Mouse (Mus musculus): Measurements from ENCODE around the gene Gm14862. TPM values are rescaled to one million over a fixed set of nuclear protein-coding genes. Genes with fewer than 3 reads are reported as not detected.

The Gm14862 gene
- not detected in 2 replicates for polyA plus RNA-seq (2012; rRNA removed; ENCODE audit: low replicate concordance)

DNA sequence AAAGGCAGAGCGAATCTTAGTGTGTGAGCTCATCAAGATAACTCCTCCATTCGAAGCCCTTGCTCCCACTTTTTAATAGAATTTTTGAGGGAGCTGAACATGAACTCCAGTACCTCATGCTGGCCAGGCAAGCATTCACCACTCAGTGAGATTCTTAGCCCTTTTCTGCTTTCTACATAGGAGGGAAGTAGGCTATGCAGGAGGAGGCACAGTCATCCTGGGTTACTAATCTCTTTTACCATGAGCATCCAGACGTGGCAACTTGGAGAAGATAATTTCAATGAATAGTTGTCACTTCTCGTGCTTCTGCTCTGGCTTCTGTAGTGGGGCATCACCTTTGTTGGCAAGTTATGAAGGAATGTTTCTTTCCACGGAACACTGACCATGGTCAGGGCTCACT is at the start of gene Gm14862:
Gm14862 (minus strand) TSS at position 134 of the 400 bp plus-strand sequence.

DNA sequence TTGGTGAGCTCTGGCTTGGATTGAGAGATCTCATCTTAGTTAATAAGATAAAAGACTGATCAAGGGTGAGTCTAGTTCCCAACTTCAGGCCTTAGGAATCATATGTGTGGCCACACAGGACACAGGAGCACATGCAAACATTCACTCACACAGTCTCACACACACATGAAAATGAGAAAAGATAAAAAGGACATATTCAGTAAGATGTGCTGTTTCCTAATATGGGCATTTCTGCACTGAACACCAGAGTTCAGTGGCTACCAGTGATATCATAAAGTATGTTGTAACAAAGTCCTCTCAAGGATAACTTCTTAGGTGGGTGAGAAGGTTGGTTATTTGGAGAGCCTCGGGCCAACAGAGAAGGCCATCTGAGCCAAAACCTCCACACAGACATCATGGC is 26.8 kb upstream of the Gm14862 start, which contains the start of gene H2al1m:
H2al1m (plus strand) TSS at position 301 of the 400 bp plus-strand sequence.

DNA sequence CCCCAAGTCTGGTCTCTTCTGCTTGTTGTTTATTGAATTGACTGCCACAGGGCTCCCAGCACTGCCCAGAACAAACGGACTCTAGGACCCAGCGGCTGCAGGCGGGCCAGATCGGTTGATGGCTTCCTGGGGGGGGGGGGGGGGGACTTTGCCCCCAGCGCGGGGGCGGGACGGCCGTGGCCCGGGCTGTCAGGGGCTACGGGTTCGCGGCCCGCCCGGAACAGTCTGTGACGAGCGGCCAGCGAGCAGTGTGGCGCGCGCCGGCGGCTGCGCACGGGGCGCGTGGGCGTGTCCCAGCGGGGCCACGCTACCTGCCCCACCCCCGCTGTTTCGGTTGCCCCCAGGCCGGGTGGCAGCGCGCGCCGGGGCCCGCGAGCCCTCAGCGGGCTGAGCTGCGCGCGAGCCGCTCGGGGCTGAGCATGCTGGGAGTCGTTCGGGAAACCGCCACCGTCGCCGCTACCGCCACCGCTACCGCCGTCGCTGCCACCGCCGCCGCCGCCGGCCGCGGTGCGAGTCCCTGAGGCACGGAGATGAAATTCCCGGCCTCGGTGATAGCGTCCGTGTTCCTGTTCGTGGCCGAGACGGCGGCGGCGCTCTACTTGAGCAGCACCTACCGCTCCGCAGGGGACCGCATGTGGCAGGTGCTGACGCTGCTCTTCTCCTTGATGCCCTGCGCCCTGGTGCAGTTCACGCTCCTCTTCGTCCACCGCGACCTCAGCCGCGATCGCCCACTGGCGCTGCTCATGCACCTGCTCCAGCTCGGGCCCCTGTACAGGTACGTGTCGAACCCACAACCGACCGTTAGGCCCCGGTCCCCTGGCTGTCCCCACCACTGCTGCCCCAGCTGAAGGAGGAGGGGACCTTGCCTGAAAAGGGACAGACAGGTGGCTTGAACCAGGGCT is 16.0 kb upstream of the Gm14862 start, which contains the start of gene Xk:
Xk (plus strand) TSS at position 297 of the 902 bp plus-strand sequence.

Other genes starting within 250 kb of the Gm14862 start
- gene Fthl17e, start 223.4 kb downstream of the Gm14862 start, polyA plus RNA-seq (2012; rRNA removed; ENCODE audit: low replicate concordance) = not detected in 2 replicates
- not detected in 2 replicates for gene Fthl17f, start 193.9 kb downstream of the Gm14862 start, polyA plus RNA-seq (2012; rRNA removed; ENCODE audit: low replicate concordance)
- not detected in 2 replicates for gene 4930402K13Rik, start 152.3 kb downstream of the Gm14862 start, polyA plus RNA-seq (2012; rRNA removed; ENCODE audit: low replicate concordance)
- 0.24 and 0.44 TPM in 2 replicates for gene Lancl3, start 57.0 kb downstream of the Gm14862 start, polyA plus RNA-seq (2012; rRNA removed; ENCODE audit: low replicate concordance)
- 0.29 and 2.2 TPM in 2 replicates for gene Xk, start 15.9 kb upstream of the Gm14862 start, polyA plus RNA-seq (2012; rRNA removed; ENCODE audit: low replicate concordance)
- gene H2al1m, start 26.9 kb upstream of the Gm14862 start, polyA plus RNA-seq (2012; rRNA removed; ENCODE audit: low replicate concordance) = not detected in 2 replicates
- not detected in 2 replicates for gene H2al1k, start 93.7 kb upstream of the Gm14862 start, polyA plus RNA-seq (2012; rRNA removed; ENCODE audit: low replicate concordance)
- gene Cybb, start 230.9 kb upstream of the Gm14862 start, polyA plus RNA-seq (2012; rRNA removed; ENCODE audit: low replicate concordance) = 3.6 and 7.0 TPM in 2 replicates

Data from subcutaneous adipose tissue, adult 2 months (tissue).